9 mouse cellular contexts compared by ENCODE assay signal in the genomic region with DNA sequence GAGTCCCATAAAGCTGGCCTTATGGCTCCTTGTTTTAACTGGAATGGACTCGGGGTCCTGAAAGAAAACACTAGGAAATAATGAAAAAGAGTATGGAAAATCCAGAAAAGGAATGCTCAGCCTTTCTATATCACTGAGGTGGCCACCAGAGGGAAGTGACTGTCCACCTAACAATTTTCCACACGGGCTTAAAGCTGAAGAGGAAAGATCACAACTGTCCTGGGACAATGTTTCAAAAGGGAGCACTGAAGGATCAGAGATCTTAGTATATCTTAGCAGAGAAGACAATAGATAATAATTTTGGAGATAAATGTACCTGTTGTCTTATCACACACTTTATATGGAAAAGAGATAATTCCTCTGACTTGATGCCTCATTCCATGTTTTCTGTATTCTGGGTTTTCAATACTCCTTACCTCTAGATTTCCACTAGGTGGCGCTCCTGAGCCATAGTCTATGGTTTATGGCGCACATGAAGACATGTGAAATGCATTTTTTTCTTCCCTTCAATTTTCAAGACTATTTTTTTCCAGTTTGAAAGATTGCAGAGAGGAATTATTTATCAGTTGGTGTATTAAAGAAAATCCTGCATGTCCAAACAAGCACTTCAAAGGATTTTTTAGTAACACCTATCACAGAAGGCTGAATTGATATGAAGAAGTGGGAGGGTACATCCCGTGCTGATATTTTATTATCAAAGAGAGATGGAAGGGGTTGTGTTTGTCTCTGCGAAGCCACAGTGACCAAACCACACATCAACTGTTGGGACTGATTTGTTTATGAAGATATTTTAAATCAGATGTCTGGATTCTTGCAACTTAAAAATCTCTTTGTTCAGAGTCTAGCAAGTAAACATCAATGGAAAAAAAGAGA.
DNase-seq lines count a peak whose midpoint lies in the region; ATAC-seq and TF ChIP-seq lines count a peak whose summit lies in the region.
"Had no signal": no experiment of that assay in that cellular context is flagged by ENCODE, and none has a peak within 500 bp of the region (broad histone marks: within the 10 kb centered on the region; RNA-seq: fewer than 3 reads in every experiment).

No protein-coding gene starts in this region.

- H3K27ac ChIP-seq in intestine, embryonic 14.5 days (ENCODE audit: low read depth): no peak overlapping the region
- no peak overlapping the region for H3K27ac ChIP-seq in intestine, embryonic 16.5 days (ENCODE audit: low read length)
- no peak overlapping the region for H3K27ac ChIP-seq in hindbrain, embryonic 15.5 days (replicated peaks)
- H3K27ac ChIP-seq: macrophage had no signal

- 41% methylated on average over 6 of the region's 6 CpGs for WGBS in intestine, embryonic 14.5 days
- WGBS in intestine, embryonic 16.5 days: 42% methylated on average over 6 of the region's 6 CpGs
- WGBS in hindbrain, embryonic 15.5 days: 42% methylated on average over 6 of the region's 6 CpGs

- no peak overlapping the region for H3K4me2 ChIP-seq in intestine, embryonic 14.5 days (ENCODE audit: low read length)
- H3K4me2 ChIP-seq in intestine, embryonic 16.5 days (ENCODE audit: low read depth, low read length): no peak overlapping the region
- H3K4me2 ChIP-seq in hindbrain, embryonic 15.5 days: no peak overlapping the region

- no peaks in the 10 kb centered on the region for H3K9me3 ChIP-seq in intestine, embryonic 14.5 days (ENCODE audit: control insufficient read depth, low read length)
- H3K9me3 ChIP-seq in intestine, embryonic 16.5 days (ENCODE audit: control insufficient read depth, low read length): no peaks in the 10 kb centered on the region
- no peaks in the 10 kb centered on the region for H3K9me3 ChIP-seq in hindbrain, embryonic 15.5 days

- H3K4me1 ChIP-seq in intestine, embryonic 14.5 days (replicated peaks; ENCODE audit: control insufficient read depth, insufficient read depth, low read length): no peaks in the 10 kb centered on the region
- H3K4me1 ChIP-seq in intestine, embryonic 16.5 days (ENCODE audit: control insufficient read depth, insufficient read depth, low read length): no peaks in the 10 kb centered on the region
- no peaks in the 10 kb centered on the region; the same call in 1 of the 2 replicates for H3K4me1 ChIP-seq in hindbrain, embryonic 15.5 days (replicated peaks)

- TF ChIP-seq POLR2A in brain, embryonic 14.5 days (IDR thresholded peaks at IDR 0.05; ENCODE audit: borderline replicate concordance, extremely low read depth, insufficient read depth, insufficient read length, poor library complexity, severe bottlenecking): no peak

- no peak overlapping the region for H3K4me3 ChIP-seq in intestine, embryonic 14.5 days (ENCODE audit: low read depth, low read length)
- H3K4me3 ChIP-seq in intestine, embryonic 16.5 days (ENCODE audit: low read length): no peak overlapping the region
- H3K4me3 ChIP-seq in hindbrain, embryonic 15.5 days: no peak overlapping the region

- no peak overlapping the region for H3K9ac ChIP-seq in intestine, embryonic 14.5 days (ENCODE audit: low read length)
- no peak overlapping the region for H3K9ac ChIP-seq in intestine, embryonic 16.5 days (ENCODE audit: low read depth, low read length)
- H3K9ac ChIP-seq in hindbrain, embryonic 15.5 days: no peak overlapping the region

- no peaks in the 10 kb centered on the region for H3K36me3 ChIP-seq in intestine, embryonic 14.5 days (ENCODE audit: control insufficient read depth, insufficient read depth, low read length)
- H3K36me3 ChIP-seq in intestine, embryonic 16.5 days (ENCODE audit: control insufficient read depth, insufficient read depth, low read length): no peaks in the 10 kb centered on the region
- no peaks in the 10 kb centered on the region for H3K36me3 ChIP-seq in hindbrain, embryonic 15.5 days

- DNase-seq in intestine, embryonic 14.5 days (ENCODE audit: low spot score): peak; percentile 73
- DNase-seq in brain, embryonic 14.5 days (ENCODE audit: low read depth): peak; percentile 95
- peak; percentile 55 to 80 for DNase-seq in layer of hippocampus, postnatal 25 days (ENCODE audit: extremely low spot score in 1 of 2, low spot score in 1 of 2)
- DNase-seq in mesoderm, embryonic 11.5 days (ENCODE audit: low read depth, low spot score): peak; percentile 85
- peak; percentile 46 for DNase-seq in skeletal muscle tissue, adult 2 months (ENCODE audit: low read depth, low spot score)

- H3K27me3 ChIP-seq in intestine, embryonic 14.5 days (replicated peaks; ENCODE audit: control insufficient read depth, insufficient read depth, low read length): no peaks in the 10 kb centered on the region
- H3K27me3 ChIP-seq in intestine, embryonic 16.5 days (replicated peaks; ENCODE audit: control insufficient read depth, insufficient read depth, low read length): no peaks in the 10 kb centered on the region
- no peaks in the 10 kb centered on the region for H3K27me3 ChIP-seq in hindbrain, embryonic 15.5 days

- ATAC-seq in intestine, embryonic 14.5 days (replicated peaks; ENCODE audit: low FRiP score, low TSS enrichment, low read depth): no peak; the same call in 1 of the 2 replicates
- ATAC-seq in intestine, embryonic 16.5 days: no peak
- ATAC-seq in erythroid progenitor cell, adult 5-6 weeks (replicated peaks; ENCODE audit: low FRiP score, poor library complexity, severe bottlenecking): peak; percentile 39; the same call in 1 of the 2 replicates
- peak; percentile 86 for ATAC-seq in hindbrain, embryonic 15.5 days (ENCODE audit: low FRiP score, low read depth)

- peak; percentile 59; the same call in 1 of the 2 replicates for TF ChIP-seq CTCF in brain, embryonic 14.5 days (IDR thresholded peaks at IDR 0.05; ENCODE audit: borderline replicate concordance, extremely low read depth, insufficient read depth, insufficient read length)

Comparison
In these comparisons a context has a peak if more than half of its experiments do, and no peak if none do; other contexts are left out.
1. ATAC-seq: peak in erythroid progenitor cell, adult 5-6 weeks (single experiment) and hindbrain, embryonic 15.5 days (single experiment); none in intestine, embryonic 14.5 days (single experiment) and intestine, embryonic 16.5 days (single experiment).
2. Peak in every context shown above with its lines, with median percentiles within 50 percentile points of each other: DNase-seq.